Mouse (Mus musculus) brain, embryonic 14.5 days (tissue): ENCODE results near the gene Zfp423.

Source experiments
- CTCF ChIP-seq: fragments of 200-500 bp; IDR thresholded peaks from 2 replicates; pipeline ENCODE4 v1.5.1; 2012; ENCODE audit warnings: inconsistent platforms, mild to moderate bottlenecking, moderate library complexity, borderline replicate concordance; ENCODE audit not compliant: insufficient read depth, insufficient read length; ENCODE audit errors: extremely low read depth
- POLR2A ChIP-seq: fragments of 200-500 bp; IDR thresholded peaks from 2 replicates; pipeline ENCODE4 v1.6.1; 2012; ENCODE audit warnings: mild to moderate bottlenecking, inconsistent platforms, borderline replicate concordance; ENCODE audit not compliant: poor library complexity, insufficient read depth, insufficient read length, severe bottlenecking; ENCODE audit errors: extremely low read depth

GRCm38 (mm10) chr8:87629656-87630055 is 329.7 kb downstream of the Zfp423 start:
- TF ChIP-seq CTCF (no peak), POLR2A (no peak)
